Comparison of ENCODE assay signal across 9 mouse cellular contexts in genomic region chr17:50136060-50136459, GRCm38 (mm10). TPM values are rescaled to one million over a fixed set of nuclear protein-coding genes. Genes with fewer than 3 reads are reported as not detected.
DNase-seq lines count a peak whose midpoint lies in the region; ATAC-seq lines count a peak whose summit lies in the region.
"Had no signal": no experiment of that assay in that cellular context is flagged by ENCODE, and none has a peak within 500 bp of the region (broad histone marks: within the 10 kb centered on the region; RNA-seq: fewer than 3 reads in every experiment).

No protein-coding gene starts in this region.

- no peaks in the 10 kb centered on the region for H3K36me3 ChIP-seq in hindbrain, embryonic 16.5 days (ENCODE audit: control insufficient read depth, insufficient read depth, low read length)
- no peaks in the 10 kb centered on the region for H3K36me3 ChIP-seq in hindbrain, embryonic 10.5 days

- H3K9ac ChIP-seq in hindbrain, embryonic 16.5 days (ENCODE audit: low read depth, low read length) = no peak overlapping the region

- no peak overlapping the region for H3K27ac ChIP-seq in hindbrain, embryonic 16.5 days (ENCODE audit: low read depth, low read length)
- no peak overlapping the region for H3K27ac ChIP-seq in hindbrain, embryonic 10.5 days

- no peaks in the 10 kb centered on the region for H3K9me3 ChIP-seq in hindbrain, embryonic 16.5 days (ENCODE audit: control insufficient read depth, low read length)
- H3K9me3 ChIP-seq in hindbrain, embryonic 10.5 days = no peaks in the 10 kb centered on the region

- H3K4me3 ChIP-seq in hindbrain, embryonic 16.5 days (ENCODE audit: low read length) = no peak overlapping the region
- H3K4me3 ChIP-seq in hindbrain, embryonic 10.5 days = no peak overlapping the region

- 81% methylated on average over 9 of the region's 9 CpGs for WGBS in hindbrain, embryonic 16.5 days
- 88% methylated on average over 9 of the region's 9 CpGs for WGBS in hindbrain, embryonic 10.5 days

- no peaks in the 10 kb centered on the region; the same call in 1 of the 2 replicates for H3K4me1 ChIP-seq in hindbrain, embryonic 16.5 days (ENCODE audit: control insufficient read depth, insufficient read depth, low read depth, low read length)
- H3K4me1 ChIP-seq in hindbrain, embryonic 10.5 days (replicated peaks) = peaks cover 5% of the 10 kb centered on the region; the same call in 1 of the 2 replicates

- H3K4me2 ChIP-seq in hindbrain, embryonic 16.5 days (ENCODE audit: low read length) = no peak overlapping the region

- ATAC-seq in hindbrain, embryonic 16.5 days = peak; percentile 64; the same call in 1 of the 2 replicates
- ATAC-seq in megakaryocyte progenitor cell, adult 5-6 weeks (replicated peaks; ENCODE audit: poor library complexity) = peak; percentile 88
- ATAC-seq: Patski had no signal

- DNase-seq in hindbrain, embryonic 10.5 days (ENCODE audit: low spot score) = no peak
- peak; percentile 31 for DNase-seq in forelimb bud, embryonic 11.5 days (ENCODE audit: low read depth, low spot score)
- peak; percentile 50 to 61 for DNase-seq in kidney, postnatal 4 days
- no peak for DNase-seq in Muller cell, postnatal 12 days (ENCODE audit: inconsistent ontology term)
- DNase-seq in frontal cortex, postnatal 14 days (ENCODE audit: low spot score in 2 of 2) = no peak
- DNase-seq in cerebellum, postnatal 36 days = no peak

- H3K27me3 ChIP-seq in hindbrain, embryonic 16.5 days (replicated peaks; ENCODE audit: control insufficient read depth, insufficient read depth, low read length) = no peaks in the 10 kb centered on the region
- H3K27me3 ChIP-seq in hindbrain, embryonic 10.5 days (ENCODE audit: insufficient read depth, poor library complexity, severe bottlenecking) = no peaks in the 10 kb centered on the region

RNA-seq across cellular contexts. Expression of gene Rftn1, which starts 54.4 kb away (rescaled TPM):
- 21.1 and 24.3 TPM in 2 replicates for polyA plus RNA-seq in hindbrain, embryonic 16.5 days (2015; fragmentation: Nextera tagmentation; extraction: Ambion mirVana)
- 4.9 and 7.6 TPM in 2 replicates for polyA plus RNA-seq in hindbrain, embryonic 10.5 days (2016; fragmentation: Nextera tagmentation; extraction: Ambion mirVana)
- total RNA-seq in megakaryocyte progenitor cell, adult 5-6 weeks (2015) = 13.2 and 15.5 TPM in 2 replicates
- total RNA-seq in megakaryocyte progenitor cell, adult 5-6 weeks (2017) = 29.8 and 36.5 TPM in 2 replicates

Comparison
In these comparisons a context has a peak if more than half of its experiments do, and no peak if none do; other contexts are left out.
1. DNase-seq: peak in forelimb bud, embryonic 11.5 days (single experiment) and kidney, postnatal 4 days (2 of 2); none in hindbrain, embryonic 10.5 days (single experiment), Muller cell, postnatal 12 days (single experiment), frontal cortex, postnatal 14 days (0 of 2) and cerebellum, postnatal 36 days (0 of 2).